Mouse (Mus musculus) liver, embryonic 11.5 days (tissue): ENCODE measurements at regions not wholly inside any gene's neighbourhood (a gene's known extent, or its start where the extent isn't known, plus 50 kb on each side); places are given as distances from the start of the nearest gene placed in this dataset.
A peak's percentile ranks its signal among the peaks of the same experiment; 100 is the strongest.
"Not testable (repeated sequence)": the region's sequence is repeated elsewhere in the genome, so short reads cannot be mapped to it uniquely, and the experiment has no call there.

Source experiments
- ATAC-seq: fragments of 200-750 bp; cut with Nextera tagmentation; replicated peaks from 2 replicates; pipeline ENCODE4 v1.8.0; 2017; ENCODE audit warnings: moderate number of reproducible peaks, mild to moderate bottlenecking, moderate TSS enrichment, moderate library complexity; ENCODE audit not compliant: low FRiP score
- DNase-seq: peaks from one replicate; pipeline ENCODE4 v3.0.0-alpha.2; 2017; ENCODE audit warnings: low spot score
- H3K27ac ChIP-seq: fragments of 300-500 bp; sonication (generic); 2 replicates; pipeline ENCODE4 v1.5.1; 2014; ENCODE audit warnings: mild to moderate bottlenecking, low read depth, low read length, control low read depth
- H3K27me3 ChIP-seq: fragments of 300-500 bp; sonication (generic); replicated peaks from 2 replicates; pipeline ENCODE4 v1.6.1; 2014; ENCODE audit warnings: low read length, mixed read lengths; ENCODE audit not compliant: control insufficient read depth, insufficient read depth
- H3K36me3 ChIP-seq: fragments of 300-500 bp; sonication (generic); 2 replicates; pipeline ENCODE4 v1.6.1; 2014; ENCODE audit warnings: mild to moderate bottlenecking, low read length, moderate library complexity, mixed read lengths; ENCODE audit not compliant: control insufficient read depth, insufficient read depth
- H3K4me1 ChIP-seq: fragments of 300-500 bp; sonication (generic); replicated peaks from 2 replicates; pipeline ENCODE4 v1.6.1; 2014; ENCODE audit warnings: low read length, mixed read lengths; ENCODE audit not compliant: control insufficient read depth, insufficient read depth
- H3K4me2 ChIP-seq: fragments of 300-500 bp; sonication (generic); 2 replicates; pipeline ENCODE4 v1.6.1; 2014; ENCODE audit warnings: mild to moderate bottlenecking, control low read depth, moderate library complexity
- H3K4me3 ChIP-seq: fragments of 300-500 bp; sonication (generic); 2 replicates; pipeline ENCODE4 v1.5.1; 2014; ENCODE audit warnings: low read depth, low read length, control low read depth
- H3K9ac ChIP-seq: fragments of 300-500 bp; sonication (generic); 2 replicates; pipeline ENCODE4 v1.6.1; 2014; ENCODE audit warnings: low read depth, low read length, control low read depth
- H3K9me3 ChIP-seq: fragments of 300-500 bp; sonication (generic); 2 replicates; pipeline ENCODE4 v1.6.1; 2016; ENCODE audit warnings: low read length, inconsistent platforms, mixed read lengths; ENCODE audit not compliant: control insufficient read depth
- WGBS: fragments of 180-500 bp; shearing (Covaris S2); extraction: QIAGEN DNeasy Blood & Tissue Kit; methylation state at CpG from one replicate; pipeline ENCODE4 v1.1.7; 2014; 5-methylcytosine and 5-hydroxymethylcytosine counted together

GRCm38 (mm10) chr6:16365450-16365849 lies 532.8 kb downstream of the Tfec start:
- ATAC-seq (no peak), DNase-seq (no peak)
- H3K27me3 ChIP-seq, result no peaks in the 10 kb centered on the region
- H3K4me2 ChIP-seq, result no peak overlapping the region
- H3K9ac ChIP-seq, result no peak overlapping the region
- WGBS, result 90% methylated on average over 1 of the region's 1 CpGs
- H3K27ac ChIP-seq, result no peak overlapping the region
- H3K36me3 ChIP-seq, result no peaks in the 10 kb centered on the region
- H3K4me3 ChIP-seq, result no peak overlapping the region
- no peaks in the 10 kb centered on the region for H3K4me1 ChIP-seq
- no peaks in the 10 kb centered on the region for H3K9me3 ChIP-seq

- H3K4me2 ChIP-seq, result no peak overlapping the region
- no peaks in the 10 kb centered on the region for H3K27me3 ChIP-seq
- H3K36me3 ChIP-seq, result no peaks in the 10 kb centered on the region
- H3K4me3 ChIP-seq, result no peak overlapping the region
- H3K9ac ChIP-seq, result no peak overlapping the region
- WGBS, result 73% methylated on average over 4 of the region's 4 CpGs
- ATAC-seq, result no peak
- H3K4me1 ChIP-seq, result no peaks in the 10 kb centered on the region
- DNase-seq, result no peak
- no peak overlapping the region for H3K27ac ChIP-seq
- H3K9me3 ChIP-seq, result no peaks in the 10 kb centered on the region
These were observed 536.2 kb downstream of the Tfec start for GRCm38 (mm10) chr6:16362057-16362456.

DNA sequence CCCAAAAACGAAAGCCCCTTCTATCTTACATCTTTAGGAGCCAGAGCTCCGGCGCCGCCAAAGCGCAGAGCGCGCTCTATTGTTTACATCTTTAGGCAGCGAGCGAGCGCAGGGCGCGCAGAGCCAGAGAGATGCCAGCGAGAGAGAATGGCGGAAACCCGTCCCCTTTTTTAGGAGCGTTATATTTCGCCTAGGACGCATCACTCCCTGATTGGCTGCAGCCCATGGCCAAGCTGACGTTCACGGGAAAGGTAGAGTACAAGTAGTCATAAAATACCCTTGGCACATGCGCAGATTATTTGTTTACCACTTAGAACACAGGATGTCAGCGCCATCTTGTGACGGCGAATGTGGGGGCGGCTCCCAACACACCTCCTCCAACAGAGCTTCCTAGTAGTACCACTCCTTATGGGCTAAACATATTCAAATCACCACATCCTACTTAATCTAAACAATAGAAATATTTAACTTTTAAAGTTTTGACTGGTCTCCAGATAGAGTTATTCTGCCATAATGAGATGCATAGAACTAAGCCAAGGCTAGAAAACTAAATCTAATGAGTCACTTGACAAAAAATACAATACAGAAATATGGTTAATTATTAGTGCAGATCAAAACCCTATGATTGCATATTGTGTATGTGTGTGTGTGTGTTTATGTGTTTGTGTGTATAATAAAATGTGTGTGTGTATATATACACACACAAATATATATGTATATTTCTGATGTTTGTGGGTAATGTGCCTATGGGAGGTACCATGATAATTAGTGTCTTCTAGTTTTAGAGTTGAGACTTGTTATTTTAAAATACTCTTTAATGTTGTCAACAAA lies 538.1 kb downstream of the Tfec start:
- not testable (repeated sequence) for H3K9me3 ChIP-seq, DNase-seq, H3K4me3 ChIP-seq, H3K27me3 ChIP-seq, H3K36me3 ChIP-seq, H3K9ac ChIP-seq, H3K4me2 ChIP-seq, H3K4me1 ChIP-seq, H3K27ac ChIP-seq
- WGBS, result 31% methylated on average over 8 of the region's 25 CpGs
- ATAC-seq, result peak; percentile 75

- ATAC-seq (no peak), DNase-seq (no peak)
- 73% methylated on average over 7 of the region's 7 CpGs for WGBS
- no peak overlapping the region for H3K27ac ChIP-seq
- no peaks in the 10 kb centered on the region for H3K9me3 ChIP-seq
- H3K36me3 ChIP-seq, result no peaks in the 10 kb centered on the region
- no peaks in the 10 kb centered on the region for H3K27me3 ChIP-seq
- H3K4me2 ChIP-seq, result peak overlapping the region; percentile 45
- H3K9ac ChIP-seq, result no peak overlapping the region
- peak overlapping the region; percentile 29; the same call in 1 of the 2 replicates for H3K4me3 ChIP-seq
- H3K4me1 ChIP-seq, result no peaks in the 10 kb centered on the region
These were observed 538.8 kb downstream of the Tfec start for GRCm38 (mm10) chr6:16359464-16359863.

GRCm38 (mm10) chr6:16333638-16334037 lies 564.6 kb downstream of the Tfec start:
- Histone ChIP-seq H3K4me1 (no peaks in the 10 kb centered on the region), H3K27ac (no peak overlapping the region), H3K9ac (no peak overlapping the region), H3K36me3 (no peaks in the 10 kb centered on the region), H3K4me2 (no peak overlapping the region), H3K9me3 (no peaks in the 10 kb centered on the region), H3K27me3 (no peaks in the 10 kb centered on the region), H3K4me3 (no peak overlapping the region)
- DNase-seq, result no peak
- no peak for ATAC-seq
- 40% methylated on average over 8 of the region's 8 CpGs for WGBS

DNA sequence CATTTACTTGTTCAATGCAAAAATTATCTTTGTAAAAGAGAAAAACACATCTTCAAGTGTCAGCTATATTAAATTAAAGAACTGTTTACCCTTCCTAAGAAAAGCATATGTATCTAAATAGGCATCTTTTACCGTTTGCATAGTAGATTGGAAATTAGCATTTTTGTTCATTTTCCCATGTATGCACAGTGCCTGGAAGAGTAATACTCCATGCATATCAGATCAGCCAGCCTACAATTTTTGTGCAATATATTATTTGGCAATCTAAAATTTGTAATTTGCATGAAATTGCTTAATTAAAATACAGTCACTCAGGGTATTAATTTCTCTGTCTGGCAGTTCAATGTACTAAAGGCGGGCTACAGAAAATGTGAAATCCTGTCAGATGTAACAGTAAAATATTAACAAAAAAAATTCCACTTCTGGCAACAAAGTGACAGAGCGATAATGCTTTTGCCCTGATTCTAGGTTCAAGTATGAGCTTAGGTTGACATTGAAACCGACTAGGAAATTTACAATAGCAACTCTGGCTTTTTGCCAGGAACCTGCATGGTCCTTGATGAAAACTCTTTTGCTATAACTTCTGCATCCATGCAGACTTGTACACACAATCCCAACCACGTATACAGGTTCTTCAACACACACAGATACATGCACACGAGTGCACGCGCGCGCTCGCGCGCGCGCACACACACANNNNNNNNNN lies 583.8 kb downstream of the Tfec start:
- Histone ChIP-seq H3K36me3 (no peaks in the 10 kb centered on the region), H3K27ac (no peak overlapping the region), H3K4me1 (no peaks in the 10 kb centered on the region), H3K4me2 (no peak overlapping the region), H3K9me3 (no peaks in the 10 kb centered on the region), H3K4me3 (no peak overlapping the region), H3K27me3 (peaks cover 5% of the 10 kb centered on the region), H3K9ac (no peak overlapping the region)
- ATAC-seq, result no peak
- WGBS, result 93% methylated on average over 15 of the region's 15 CpGs
- no peak for DNase-seq

- Histone ChIP-seq H3K4me2 (no peak overlapping the region), H3K9me3 (no peaks in the 10 kb centered on the region), H3K9ac (no peak overlapping the region), H3K36me3 (no peaks in the 10 kb centered on the region), H3K27me3 (peaks cover 5% of the 10 kb centered on the region), H3K4me3 (no peak overlapping the region), H3K4me1 (no peaks in the 10 kb centered on the region), H3K27ac (no peak overlapping the region)
- ATAC-seq (no peak), DNase-seq (no peak)
- 46% methylated on average over 1 of the region's 1 CpGs for WGBS
These were observed 585.3 kb downstream of the Tfec start for GRCm38 (mm10) chr6:16312915-16313314.

DNA sequence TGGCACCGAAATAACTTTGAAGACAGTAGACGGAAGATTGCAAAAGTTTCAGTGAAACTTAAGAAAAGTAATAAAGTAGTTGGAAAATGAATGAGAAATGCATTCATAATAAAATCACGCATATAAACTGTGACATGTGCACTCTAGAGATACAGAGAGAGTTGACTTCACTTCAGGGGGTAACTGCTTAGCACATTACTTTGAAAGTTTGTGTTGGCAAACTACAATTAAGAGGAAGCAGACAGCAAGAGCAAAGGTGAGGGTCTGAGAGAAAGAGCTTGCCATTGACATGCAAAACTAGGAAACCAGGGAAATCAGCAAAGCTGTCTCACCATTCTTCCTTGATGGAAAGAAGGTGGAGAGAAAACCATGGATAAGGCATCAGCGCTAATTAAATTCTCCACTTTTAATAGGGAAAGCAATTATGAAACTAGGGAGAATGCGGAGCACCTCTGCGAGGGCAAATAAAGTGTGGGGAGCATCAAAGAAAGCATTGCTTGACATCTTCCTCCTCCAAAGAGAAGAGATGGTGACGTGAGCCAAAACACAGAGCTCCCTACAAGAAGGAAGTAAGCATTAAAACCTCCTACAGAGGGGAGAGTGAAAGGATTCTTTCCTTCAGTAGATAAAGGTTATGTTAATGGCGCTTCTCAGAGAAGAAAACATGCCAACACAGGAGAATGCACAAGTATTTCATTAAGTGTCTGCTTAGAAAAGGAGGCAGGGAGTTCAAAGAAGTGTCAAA lies 563.0 kb downstream of the Mdfic start:
- 63% methylated on average over 8 of the region's 8 CpGs for WGBS
- no peak for DNase-seq
- H3K27ac ChIP-seq, result no peak overlapping the region
- H3K9ac ChIP-seq, result no peak overlapping the region
- H3K27me3 ChIP-seq, result no peaks in the 10 kb centered on the region
- no peak overlapping the region for H3K4me3 ChIP-seq
- H3K36me3 ChIP-seq, result no peaks in the 10 kb centered on the region
- H3K9me3 ChIP-seq, result no peaks in the 10 kb centered on the region
- no peak overlapping the region for H3K4me2 ChIP-seq
- no peak for ATAC-seq
- no peaks in the 10 kb centered on the region for H3K4me1 ChIP-seq
